In the genomic region with DNA sequence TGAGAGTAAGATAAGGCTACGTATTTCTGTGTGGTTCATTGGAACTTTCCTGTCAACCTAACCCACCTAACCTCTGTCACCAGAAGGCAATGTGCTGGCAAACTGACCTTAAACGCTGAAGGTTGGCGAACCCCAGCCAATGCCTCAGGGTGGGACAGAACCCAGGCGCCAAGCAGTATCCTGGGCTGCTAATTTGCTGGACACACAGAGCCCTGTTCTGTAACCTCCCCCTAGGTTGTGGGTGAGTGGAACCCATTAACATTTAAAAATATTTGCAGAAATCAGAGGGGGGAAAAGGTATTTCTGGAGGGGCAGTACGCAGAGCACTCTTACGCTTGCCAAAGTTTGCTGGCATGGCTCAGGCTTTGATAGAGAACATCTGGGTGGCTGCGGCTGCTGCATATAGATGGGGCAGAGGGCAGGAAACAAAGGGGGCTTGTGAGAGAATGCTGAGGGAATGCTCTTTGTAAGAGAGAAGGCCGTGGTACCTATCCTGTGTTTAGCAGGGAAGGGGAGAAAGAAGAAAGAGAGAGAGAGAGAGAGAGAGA, we compare ENCODE assay signal across 23 mouse cellular contexts. TPM values are rescaled to one million over a fixed set of nuclear protein-coding genes. Genes with fewer than 3 reads are reported as not detected.
DNase-seq lines count a peak whose midpoint lies in the region; ATAC-seq and TF ChIP-seq lines count a peak whose summit lies in the region.
"Had no signal": no experiment of that assay in that cellular context is flagged by ENCODE, and none has a peak within 500 bp of the region (broad histone marks: within the 10 kb centered on the region; RNA-seq: fewer than 3 reads in every experiment).

No protein-coding gene starts in this region.

- H3K9ac ChIP-seq in lung, embryonic 14.5 days = no peak overlapping the region
- H3K9ac ChIP-seq: forebrain, postnatal 0 days; hindbrain, embryonic 13.5 days; liver, embryonic 12.5 days had no signal

- H3K4me1 ChIP-seq in lung, embryonic 14.5 days (ENCODE audit: insufficient read depth) = no peaks in the 10 kb centered on the region
- no peaks in the 10 kb centered on the region for H3K4me1 ChIP-seq in lung, adult 2 months (ENCODE audit: control insufficient read depth, insufficient read depth, low read length)
- peaks cover 17% of the 10 kb centered on the region for H3K4me1 ChIP-seq in limb, embryonic 10.5 days
- H3K4me1 ChIP-seq: heart, embryonic 10.5 days; hindbrain, embryonic 13.5 days; liver, embryonic 12.5 days had no signal

- TF ChIP-seq POLR2A in lung, adult 2 months (IDR thresholded peaks at IDR 0.05; ENCODE audit: borderline replicate concordance, extremely low read depth, low read depth, low read length) = no peak

- H3K4me3 ChIP-seq in lung, embryonic 14.5 days (ENCODE audit: low read depth, low read length) = no peak overlapping the region
- no peak overlapping the region for H3K4me3 ChIP-seq in lung, adult 2 months (replicated peaks; ENCODE audit: extremely low read depth, low read depth, low read length)
- H3K4me3 ChIP-seq in limb, embryonic 10.5 days = no peak overlapping the region
- H3K4me3 ChIP-seq: heart, embryonic 10.5 days; hindbrain, embryonic 13.5 days; liver, embryonic 12.5 days had no signal

- 33% methylated on average over 8 of the region's 8 CpGs for whole genome bisulfite sequencing in lung, embryonic 14.5 days
- WGBS in lung, adult 2 months = 52% methylated on average over 8 of the region's 8 CpGs
- 66% methylated on average over 8 of the region's 8 CpGs for WGBS in limb, embryonic 10.5 days

- no peak overlapping the region for H3K27ac ChIP-seq in lung, embryonic 14.5 days (ENCODE audit: low read depth)
- peak overlapping the region; percentile 80 for H3K27ac ChIP-seq in limb, embryonic 10.5 days
- H3K27ac ChIP-seq: heart, embryonic 10.5 days; hindbrain, embryonic 13.5 days; kidney, postnatal 0 days; liver, embryonic 12.5 days had no signal

- H3K9me3 ChIP-seq in lung, embryonic 14.5 days (ENCODE audit: low read depth, low read length) = no peaks in the 10 kb centered on the region
- H3K9me3 ChIP-seq in limb, embryonic 10.5 days (replicated peaks) = no peaks in the 10 kb centered on the region
- H3K9me3 ChIP-seq: heart, embryonic 10.5 days; hindbrain, embryonic 13.5 days; liver, embryonic 12.5 days had no signal

- H3K36me3 ChIP-seq in lung, embryonic 14.5 days (ENCODE audit: insufficient read depth) = no peaks in the 10 kb centered on the region
- no peaks in the 10 kb centered on the region for H3K36me3 ChIP-seq in limb, embryonic 10.5 days
- H3K36me3 ChIP-seq: heart, embryonic 10.5 days; hindbrain, embryonic 13.5 days; liver, embryonic 12.5 days had no signal

- H3K27me3 ChIP-seq in lung, embryonic 14.5 days (ENCODE audit: insufficient read depth, low read length) = no peaks in the 10 kb centered on the region
- no peaks in the 10 kb centered on the region for H3K27me3 ChIP-seq in limb, embryonic 10.5 days (ENCODE audit: low read depth, poor library complexity, severe bottlenecking)
- H3K27me3 ChIP-seq: hindbrain, embryonic 13.5 days; liver, embryonic 12.5 days had no signal

- peak; percentile 44; the same call in 1 of the 2 replicates for ATAC-seq in lung, embryonic 14.5 days (ENCODE audit: insufficient read depth)
- ATAC-seq: forebrain, postnatal 0 days; liver, embryonic 12.5 days had no signal

- H3K4me2 ChIP-seq in lung, embryonic 14.5 days = no peak overlapping the region
- H3K4me2 ChIP-seq: hindbrain, embryonic 13.5 days; liver, embryonic 12.5 days had no signal

- peak; percentile 23 for DNase-seq in embryo, embryonic 10 days (ENCODE audit: low spot score)
- no peak for DNase-seq in embryo, embryonic 9.5 days (ENCODE audit: extremely low spot score)
- peak; percentile 42 for DNase-seq in lung, embryonic 14.5 days
- DNase-seq in lung, adult 2 months = no peak
- DNase-seq in limb, embryonic 10.5 days (ENCODE audit: low spot score) = no peak
- peak; percentile 22 for DNase-seq in mesoderm, embryonic 11.5 days (ENCODE audit: low read depth, low spot score)
- DNase-seq in cerebellum, postnatal 14 days = no peak
- DNase-seq in cerebellum, postnatal 10 days = no peak
- DNase-seq: adrenal gland, postnatal 36 days; cerebellum, postnatal 25 days; forebrain, postnatal 0 days; gastrocnemius, postnatal 25 days; heart, postnatal 10 days; kidney, adult 2 months; layer of hippocampus, adult 9-11 months; lung, adult 18-20 months; midbrain, embryonic 14.5 days; right cerebral cortex, postnatal 14 days; spleen, adult 18-20 months had no signal

- TF ChIP-seq CTCF in lung, embryonic 14.5 days (IDR thresholded peaks at IDR 0.05; ENCODE audit: low read depth) = no peak
- no peak for TF ChIP-seq CTCF in lung, adult 2 months (IDR thresholded peaks at IDR 0.05; ENCODE audit: insufficient read depth, low read length)

RNA-seq across cellular contexts. Expression of a gene that starts 20.1 kb away (rescaled TPM):
- 23.6 and 24.7 TPM in 2 replicates for polyA plus RNA-seq in lung, embryonic 14.5 days (2014; fragmentation: Nextera tagmentation; extraction: Ambion mirVana)
- polyA plus RNA-seq in lung, adult 2 months (2012; rRNA removed) = 1.1 and 2.1 TPM in 2 replicates
- 26.3 and 34.3 TPM in 2 replicates for polyA plus RNA-seq in limb, embryonic 10.5 days (2016; fragmentation: Nextera tagmentation; extraction: Ambion mirVana)

Comparison
In these comparisons a context has a peak if more than half of its experiments do, and no peak if none do; other contexts are left out.
1. DNase-seq: peak in embryo, embryonic 10 days (single experiment), lung, embryonic 14.5 days (single experiment) and mesoderm, embryonic 11.5 days (single experiment); none in embryo, embryonic 9.5 days (single experiment), lung, adult 2 months (single experiment), limb, embryonic 10.5 days (single experiment), cerebellum, postnatal 14 days (0 of 2) and cerebellum, postnatal 10 days (0 of 2).